Mouse (Mus musculus) layer of hippocampus, adult 18-20 months (tissue): ENCODE data around the gene Igsf11. TPM values are rescaled to one million over a fixed set of nuclear protein-coding genes. Genes with fewer than 3 reads are reported as not detected.

Source experiments
- total RNA-seq, 2 experiments: library from RNA; stranded (reverse); gene quantifications; 2 replicates each; pipeline ENCODE4 v1.2.3; 2021

Igsf11 gene
- total RNA-seq, 2 experiments from 2014 or later = 46.6 to 47.2 TPM

Other genes with a start within 250 kb of the Igsf11 start
- 10 to 100 TPM; 18.0 to 19.5 TPM for gene Arhgap31, start 179.4 kb upstream of the Igsf11 start, total RNA-seq
- gene B4galt4, start 150.4 kb upstream of the Igsf11 start, total RNA-seq = 10 to 100 TPM; 35.1 to 35.7 TPM
- 1 to 10 TPM; 3.0 to 5.4 TPM for gene Upk1b, start 92.3 kb upstream of the Igsf11 start, total RNA-seq
- gene 4930435E12Rik, start 63.9 kb upstream of the Igsf11 start, total RNA-seq = not detected